Mouse (Mus musculus) adrenal gland, adult 2 months (tissue): ENCODE data around the gene Zfp36. TPM values are rescaled to one million over a fixed set of nuclear protein-coding genes. Genes with fewer than 3 reads are reported as not detected.

Experiments
- DNase-seq: peaks from one replicate; pipeline ENCODE4 v3.0.0; 2021
- polyA plus RNA-seq: library from polyadenylated mRNA; depleted of rRNA; stranded (reverse); fragments of >200 nt; gene quantifications from 2 replicates; pipeline ENCODE4 v1.2.3, GENCODE M21; 2012
- total RNA-seq, 2 experiments: library from RNA; stranded (reverse); gene quantifications; 2 replicates each; pipeline ENCODE4 v1.2.3; 2021

Zfp36 gene
- total and polyA plus RNA-seq, 3 experiments, result 16.3 to 25.9 (median 19.4) TPM

DNA sequence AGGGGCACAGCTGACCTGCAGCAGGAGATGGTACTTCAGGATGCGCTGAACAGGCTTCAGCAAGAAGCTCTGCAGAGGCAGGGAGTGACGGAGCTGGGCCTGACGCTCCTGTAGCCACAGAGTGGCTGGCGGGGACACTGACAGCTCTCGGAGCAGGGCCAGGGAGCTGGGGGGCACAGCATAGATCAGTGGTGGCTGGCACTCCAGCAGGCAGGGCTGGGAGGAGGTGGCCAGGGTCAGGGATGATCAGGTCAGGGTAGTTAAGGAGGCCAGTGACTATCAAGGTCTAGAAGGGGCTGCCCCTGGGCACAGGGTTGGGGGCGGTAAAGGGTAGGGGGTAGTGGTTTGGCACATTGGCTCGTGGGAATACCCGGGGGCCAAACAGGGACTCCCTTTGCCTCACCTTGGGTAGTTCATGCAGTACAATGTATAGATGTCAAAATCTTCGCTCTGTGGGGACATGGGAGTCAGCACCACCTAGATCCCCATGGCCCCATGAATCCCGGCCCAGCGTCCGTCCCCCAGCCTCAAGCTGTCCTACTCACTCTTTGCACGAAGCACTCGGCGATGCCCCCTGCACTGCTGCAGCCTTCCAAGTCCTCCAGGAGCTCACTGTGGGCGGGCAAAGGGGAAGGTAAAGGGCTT lies 11.7 kb downstream of the Zfp36 start:
- no peak for DNase-seq

DNA sequence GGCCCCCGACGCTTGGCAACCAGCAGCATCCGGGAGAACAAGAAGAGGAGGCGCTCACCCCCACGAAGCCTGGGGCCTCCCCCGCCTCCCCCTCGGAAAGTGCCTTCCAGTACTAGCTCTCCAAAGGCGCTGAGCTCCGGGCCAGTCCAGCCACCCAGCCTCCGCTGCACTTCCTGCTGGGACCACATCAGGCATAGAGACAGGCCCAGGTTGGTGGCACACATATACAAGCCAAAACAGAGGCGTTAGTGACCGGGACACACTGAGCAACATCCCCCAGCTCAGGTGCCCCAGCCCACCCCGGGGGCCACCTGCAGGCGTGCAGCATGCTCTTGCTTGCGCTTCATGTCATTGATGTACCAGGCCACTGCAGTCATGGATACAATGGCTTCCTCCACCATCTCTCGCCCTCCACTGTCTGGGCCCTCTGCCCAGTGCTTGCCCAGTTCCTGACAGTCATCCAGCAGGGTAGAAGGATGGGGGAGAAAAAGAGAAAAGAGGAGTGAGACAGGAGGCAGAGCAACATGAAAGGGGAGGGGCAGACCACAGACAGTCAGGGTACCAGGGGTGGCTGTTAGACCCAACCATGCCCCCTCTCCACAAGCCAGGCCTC lies 12.3 kb downstream of the Zfp36 start:
- DNase-seq, result no peak

DNA sequence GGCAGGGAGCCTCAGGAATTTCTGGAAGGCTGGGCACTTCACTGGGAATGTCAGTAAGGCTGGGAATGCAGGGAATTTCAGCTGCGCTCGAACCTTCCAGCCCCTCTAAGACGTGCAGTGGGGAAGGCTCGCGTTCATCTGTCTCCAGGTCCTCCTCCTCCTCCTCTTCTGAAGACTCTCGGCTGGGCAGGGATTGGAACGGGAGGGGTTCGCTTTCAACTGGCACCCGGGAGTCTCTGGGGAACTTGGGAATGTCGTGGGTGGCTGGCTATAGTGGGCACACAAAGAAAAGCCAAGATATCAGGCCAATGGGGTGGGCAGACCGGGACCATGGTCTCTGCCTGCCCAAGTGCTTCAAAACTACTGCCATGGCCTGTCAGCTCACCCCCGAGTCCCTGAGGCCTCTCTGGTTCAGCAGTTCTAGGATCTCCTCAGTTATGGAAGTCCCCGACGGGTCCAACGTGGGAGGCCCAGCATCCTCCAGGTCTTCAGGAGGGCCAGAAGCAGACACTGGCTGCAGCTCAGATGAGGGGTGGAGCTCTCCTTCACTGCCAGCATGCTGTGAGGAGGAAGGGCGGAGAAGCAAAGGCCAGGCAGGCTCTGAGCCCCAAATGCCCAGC lies 17.5 kb downstream of the Zfp36 start:
- DNase-seq, result no peak

DNA sequence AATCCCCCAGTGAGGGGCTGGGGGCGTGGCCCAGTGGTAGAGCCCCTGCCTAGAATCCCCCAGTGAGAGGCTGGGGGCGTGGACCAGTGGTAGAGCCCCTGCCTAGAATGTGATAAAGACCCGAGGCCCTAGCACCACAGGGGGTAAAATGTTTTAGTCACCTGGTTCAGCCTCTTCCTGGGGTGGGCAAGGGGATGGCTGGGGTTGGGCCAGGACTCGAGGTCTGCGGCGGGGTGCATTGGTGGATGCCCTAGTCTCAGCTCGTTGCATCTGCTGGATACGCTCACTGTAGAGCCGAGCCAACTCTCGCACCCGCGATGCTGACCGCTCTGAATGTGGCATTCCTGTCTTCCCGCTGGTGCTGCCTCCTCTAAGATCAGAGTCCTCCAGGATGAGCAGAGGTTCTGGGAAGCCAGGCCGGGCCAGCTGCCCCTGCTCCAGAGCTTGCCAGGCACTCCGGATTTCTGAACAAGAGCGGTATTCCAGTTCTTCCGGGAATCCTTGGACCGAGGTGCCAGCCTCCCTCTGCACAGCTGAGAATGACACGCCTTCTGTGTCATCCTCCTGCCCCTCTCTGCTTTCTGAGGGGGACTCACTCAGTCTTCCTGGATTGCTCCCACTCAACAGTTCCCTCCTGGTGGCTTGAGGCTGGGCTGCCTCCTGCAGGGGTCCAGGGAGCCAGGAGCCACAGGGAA lies 18.3 kb downstream of the Zfp36 start:
- DNase-seq, result no peak

DNA sequence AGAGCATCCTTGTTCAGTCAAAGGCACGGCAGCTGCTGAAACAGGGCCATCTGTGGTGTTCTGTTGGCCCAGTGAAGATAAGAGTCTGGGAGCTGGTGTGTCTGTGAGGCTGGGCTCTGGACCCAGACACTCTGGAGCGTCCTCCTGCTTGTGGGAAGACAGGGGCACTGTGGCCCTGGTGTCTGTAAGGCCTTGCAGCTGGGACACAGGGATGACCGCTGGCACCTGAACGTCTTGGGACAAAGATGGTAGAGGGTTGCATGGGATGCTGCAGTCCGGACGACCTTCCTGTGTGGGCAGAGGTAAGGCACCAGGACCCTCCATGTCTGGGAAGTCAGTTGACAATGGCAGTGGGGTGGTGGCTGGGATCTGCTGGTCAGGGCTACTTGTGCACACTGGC lies 19.8 kb downstream of the Zfp36 start:
- no peak for DNase-seq

DNA sequence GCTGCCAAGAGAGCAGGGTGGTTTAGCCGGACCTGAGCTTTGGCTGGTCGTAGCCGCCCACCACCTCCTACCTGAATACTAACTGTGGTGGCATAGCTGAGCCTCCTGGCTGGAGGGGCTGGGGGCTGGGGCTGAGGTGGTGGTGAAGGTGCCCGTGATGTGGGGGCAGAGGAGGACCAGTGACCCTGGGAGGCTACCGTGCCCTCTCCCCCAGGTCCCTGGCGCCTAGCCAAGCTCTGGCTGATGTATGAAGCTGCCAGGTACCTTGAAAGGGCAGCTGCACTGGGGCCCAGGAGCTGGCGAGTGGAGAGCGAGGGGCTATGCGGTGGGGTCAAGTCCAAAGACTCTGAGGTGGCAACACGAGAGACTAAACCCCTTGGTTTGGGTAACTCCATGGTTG lies 20.2 kb downstream of the Zfp36 start:
- no peak for DNase-seq

DNA sequence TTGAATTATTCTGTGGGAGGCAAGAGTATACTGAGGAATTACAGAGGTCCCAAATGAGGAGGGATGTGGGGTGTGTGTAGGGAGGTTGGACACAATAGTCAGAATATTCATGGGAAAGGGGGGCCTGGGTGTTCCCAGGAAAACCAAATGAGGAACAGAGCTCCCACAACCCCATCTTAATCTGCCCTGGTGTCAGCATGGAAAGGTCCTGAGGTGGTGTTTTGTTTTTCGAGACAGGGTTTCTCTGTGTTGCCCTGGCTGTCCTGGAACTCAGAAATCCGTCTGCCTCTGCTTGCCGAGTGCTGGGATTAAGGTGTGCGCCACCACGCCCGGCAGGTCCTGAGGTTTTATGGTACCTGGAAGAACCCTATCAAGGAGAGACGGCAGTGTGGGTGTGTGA lies 21.6 kb downstream of the Zfp36 start:
- DNase-seq, result no peak

DNA sequence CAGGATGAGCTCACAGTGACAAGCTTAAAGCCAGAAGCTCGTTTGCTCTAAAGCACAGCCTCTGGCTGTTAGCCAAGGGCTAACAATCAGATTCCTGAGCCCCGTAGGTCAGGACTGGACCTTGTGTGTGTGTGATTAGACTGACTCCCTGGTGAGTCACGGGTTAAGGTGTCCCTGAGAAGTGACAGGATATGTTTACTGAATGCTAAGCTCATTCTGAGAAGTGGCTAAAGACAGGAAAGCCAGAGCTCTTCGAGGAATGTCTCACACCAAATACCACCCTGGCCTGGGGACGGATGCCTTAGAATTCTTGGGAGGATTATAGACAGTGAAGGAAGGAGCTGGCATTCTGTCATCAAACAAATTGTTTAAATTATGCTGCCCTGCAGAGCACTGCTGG lies 22.1 kb downstream of the Zfp36 start:
- peak; percentile 70 for DNase-seq

DNA sequence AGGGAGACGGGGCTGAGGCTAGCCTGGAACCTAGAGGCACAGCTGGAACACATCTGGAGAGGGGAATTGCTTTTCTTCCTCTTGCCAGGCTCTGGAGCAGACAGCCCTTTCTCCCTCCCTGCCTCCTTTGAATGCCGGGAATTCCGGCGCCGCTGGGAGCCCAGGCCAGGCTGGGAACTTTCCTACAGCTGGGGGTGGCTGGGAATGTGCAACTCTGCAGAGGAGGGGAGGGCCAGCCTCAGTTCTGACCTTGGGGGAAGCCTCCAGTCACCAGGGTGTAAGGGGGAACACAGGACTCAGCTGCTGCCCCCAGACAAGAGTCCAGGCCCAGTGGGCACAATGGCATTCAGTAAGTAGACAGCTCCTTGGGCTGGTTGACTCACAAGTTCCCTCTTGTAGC lies 23.1 kb downstream of the Zfp36 start:
- DNase-seq, result peak; percentile 58

DNA sequence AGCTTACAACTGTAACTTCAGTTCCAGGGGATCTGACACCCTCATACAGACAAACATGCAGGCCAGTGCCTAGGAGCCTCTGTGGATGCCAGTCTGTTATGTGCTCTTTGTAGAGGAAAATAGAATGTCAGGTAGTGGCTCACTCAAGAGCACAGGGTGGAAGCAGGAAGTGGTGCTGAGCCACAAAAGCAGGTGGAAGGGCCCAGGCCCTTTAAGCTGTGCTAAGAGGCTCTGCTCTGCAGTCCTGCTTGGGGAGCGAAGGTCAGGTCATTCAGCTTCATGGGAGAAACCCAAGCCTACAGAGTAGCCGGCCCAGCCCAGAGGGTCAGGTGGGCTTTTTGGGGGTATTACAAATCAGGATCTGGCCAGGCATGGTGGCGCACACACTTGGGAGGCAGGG lies 24.8 kb downstream of the Zfp36 start:
- no peak for DNase-seq

DNA sequence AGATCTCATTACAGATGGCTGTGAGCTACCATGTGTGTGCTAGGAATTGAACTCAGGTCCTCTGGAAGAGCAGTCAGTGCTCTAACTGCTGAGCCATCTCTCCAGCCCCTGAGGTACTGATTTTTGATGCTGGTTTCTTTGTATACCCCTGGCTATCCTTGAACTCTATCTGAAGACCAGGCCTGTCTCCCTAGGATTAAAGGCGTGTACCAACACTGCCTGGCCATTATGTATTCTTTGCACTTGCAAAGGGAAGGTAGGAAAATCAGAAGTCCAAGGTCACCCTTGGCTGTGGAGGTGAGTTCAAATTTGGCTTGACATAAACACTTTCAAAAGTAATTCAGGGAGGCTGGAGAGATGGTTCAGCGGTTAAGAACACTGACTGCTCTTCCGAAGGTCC lies 25.5 kb downstream of the Zfp36 start:
- DNase-seq, result no peak

DNA sequence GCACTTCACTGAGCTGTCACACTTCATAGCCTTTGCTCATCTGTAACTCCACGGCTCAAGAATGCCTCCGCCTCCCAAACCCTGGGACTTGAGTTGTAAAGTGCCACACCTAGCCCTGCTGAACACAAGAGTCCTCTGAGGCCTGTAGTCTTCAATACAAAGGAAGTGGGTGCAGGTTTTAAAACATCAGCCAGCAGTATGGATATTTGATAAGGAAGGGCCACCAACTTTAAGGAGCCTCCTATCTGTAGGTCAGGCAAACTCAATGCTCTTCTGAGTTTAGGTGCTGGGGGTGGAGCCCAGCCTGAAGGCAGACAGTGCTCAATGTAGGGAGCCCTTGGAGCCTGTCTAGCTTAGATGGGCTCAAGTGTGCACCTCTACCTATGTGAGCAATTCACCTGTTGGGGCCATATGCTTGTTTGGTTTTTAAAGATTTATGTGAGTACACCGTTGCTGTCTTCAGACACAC lies 25.9 kb downstream of the Zfp36 start:
- no peak for DNase-seq

DNA sequence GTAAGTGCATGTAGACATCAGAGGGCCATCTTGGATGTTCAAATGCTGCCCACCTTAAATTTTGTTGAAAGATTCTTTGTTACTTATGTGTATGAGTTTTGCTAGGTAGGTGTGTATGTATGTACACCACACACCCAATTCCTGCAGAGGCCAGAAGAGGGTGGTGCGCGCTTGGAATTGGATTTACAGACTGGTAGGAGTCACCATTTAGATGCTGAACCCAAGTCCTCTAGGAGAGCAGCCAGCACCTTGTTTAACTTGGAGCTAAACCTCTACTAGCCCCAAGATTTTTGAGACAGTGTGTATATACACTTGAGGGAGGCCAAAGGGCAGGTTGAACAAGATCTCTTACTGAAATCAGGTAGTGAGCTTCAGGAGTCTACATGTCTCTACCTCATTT lies 26.8 kb downstream of the Zfp36 start:
- DNase-seq, result no peak

DNA sequence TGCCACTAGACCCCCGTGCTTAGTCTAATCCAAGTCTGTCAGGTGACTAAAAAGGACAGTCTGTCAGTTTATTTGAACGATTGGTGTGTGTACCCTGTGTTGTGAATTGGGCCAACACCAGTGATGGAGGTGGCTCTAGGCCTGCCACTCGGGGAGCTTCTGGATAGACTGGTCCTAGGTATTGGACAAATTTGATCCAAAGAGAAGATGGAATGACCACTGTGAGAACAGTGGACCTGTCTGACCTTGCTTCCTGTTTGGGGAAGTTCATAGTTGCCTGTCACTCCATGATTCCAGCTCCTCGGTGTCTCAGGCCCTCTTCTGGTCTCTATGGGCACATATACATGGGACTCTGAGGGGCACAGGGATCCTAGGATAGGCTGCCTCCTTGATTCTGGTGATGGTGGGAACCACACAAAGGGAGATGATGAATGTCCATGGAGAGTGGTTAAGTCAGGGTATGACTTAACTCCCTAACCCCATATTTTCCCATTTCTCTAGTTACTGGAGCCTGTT lies 28.3 kb downstream of the Zfp36 start:
- DNase-seq, result no peak

DNA sequence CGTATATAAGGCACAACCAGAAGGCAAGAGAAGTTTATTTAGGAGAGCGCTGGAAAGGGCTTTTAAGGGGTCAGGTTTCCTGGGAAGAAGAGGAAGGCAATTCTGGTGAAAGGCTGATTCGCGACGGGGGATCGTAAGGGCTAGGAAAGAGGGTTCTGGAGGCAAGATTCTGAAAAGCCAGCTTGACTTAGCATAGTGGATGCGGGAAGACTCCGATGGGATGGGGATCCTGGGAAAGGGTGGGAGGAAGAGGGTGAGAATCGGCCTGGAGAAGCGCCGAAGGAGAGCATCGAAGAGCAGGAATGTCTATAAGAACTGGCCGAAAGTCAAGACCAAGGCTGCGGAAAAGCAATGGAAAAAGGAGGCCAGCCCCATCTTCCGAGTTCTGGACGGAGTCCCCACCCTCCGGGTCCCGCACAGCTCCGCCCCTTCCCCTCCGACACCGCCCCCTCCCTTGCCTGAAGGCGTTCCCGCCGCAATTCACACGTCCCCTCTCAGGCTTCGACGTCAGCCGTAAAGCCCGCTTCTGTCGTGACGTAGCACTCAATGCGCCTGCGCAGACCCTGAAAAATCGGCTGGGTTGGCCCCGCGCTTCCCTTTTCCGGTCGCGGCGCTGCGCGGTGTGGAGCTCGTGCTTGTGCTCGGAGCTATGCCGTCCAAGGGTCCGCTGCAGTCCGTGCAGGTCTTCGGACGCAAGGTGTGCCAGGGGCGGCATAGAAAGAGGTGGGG lies 29.7 kb downstream of the Zfp36 start, which contains the start of gene Rps16:
Gene Rps16 (plus strand): TSS at position 498 of the 729 bp plus-strand sequence.
- DNase-seq, result peak; percentile 99

DNA sequence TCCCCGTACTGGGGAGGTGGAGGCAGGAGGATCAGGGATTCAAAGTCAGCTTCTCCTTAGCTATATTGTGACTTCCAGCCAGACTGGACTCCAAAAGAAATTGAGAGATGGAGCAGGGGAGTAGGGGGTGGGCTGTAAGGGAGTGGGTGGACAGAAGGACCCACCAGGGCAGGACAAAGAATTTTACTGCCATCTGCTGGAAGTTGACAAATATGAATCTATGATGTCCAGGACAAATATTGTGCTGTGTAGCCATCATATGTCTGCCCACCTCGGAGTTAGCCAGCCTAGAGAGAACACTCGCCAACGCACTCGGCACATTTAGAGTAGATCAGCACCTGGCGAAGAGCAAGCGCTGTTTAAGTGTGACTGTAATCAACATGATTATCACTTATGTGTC lies 31.5 kb downstream of the Zfp36 start:
- DNase-seq, result no peak

DNA sequence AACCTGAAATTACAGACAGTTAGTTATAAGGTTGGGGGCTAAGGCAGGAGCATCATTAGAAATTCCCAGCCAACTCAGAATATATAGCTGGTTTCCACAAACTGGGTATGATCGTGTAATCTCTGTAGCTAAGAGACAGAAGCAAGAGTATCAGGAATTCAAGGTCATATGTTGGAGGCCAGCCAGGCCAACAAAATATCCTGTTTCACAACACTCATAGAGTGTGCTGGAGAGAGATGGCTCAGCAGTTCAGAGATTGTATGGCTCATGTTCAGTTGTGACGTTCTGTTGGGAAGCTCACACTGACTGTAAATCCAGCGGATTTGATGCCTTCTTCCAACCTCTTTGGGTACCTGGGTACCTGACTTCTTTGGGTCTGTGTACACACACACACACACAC lies 32.3 kb downstream of the Zfp36 start:
- DNase-seq, result peak; percentile 83

DNA sequence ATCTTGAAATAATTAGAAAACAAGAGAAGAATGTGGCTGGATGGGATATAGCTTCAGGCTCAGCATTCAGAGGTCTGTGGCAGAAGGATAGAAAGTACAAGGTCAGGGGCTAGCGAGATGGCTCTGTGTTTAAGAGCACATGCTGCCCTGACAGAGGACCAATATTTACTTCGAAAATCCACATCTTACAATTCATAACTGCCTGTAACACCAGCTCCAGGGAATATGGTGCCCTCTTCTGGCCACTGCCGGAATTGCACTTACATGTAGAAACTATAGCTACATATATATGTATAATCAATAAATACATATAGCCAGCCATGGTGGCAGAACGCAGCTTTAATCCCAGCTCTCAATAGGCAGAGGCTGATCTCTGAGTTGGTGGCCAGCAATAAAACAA lies 35.4 kb downstream of the Zfp36 start:
- DNase-seq, result no peak

DNA sequence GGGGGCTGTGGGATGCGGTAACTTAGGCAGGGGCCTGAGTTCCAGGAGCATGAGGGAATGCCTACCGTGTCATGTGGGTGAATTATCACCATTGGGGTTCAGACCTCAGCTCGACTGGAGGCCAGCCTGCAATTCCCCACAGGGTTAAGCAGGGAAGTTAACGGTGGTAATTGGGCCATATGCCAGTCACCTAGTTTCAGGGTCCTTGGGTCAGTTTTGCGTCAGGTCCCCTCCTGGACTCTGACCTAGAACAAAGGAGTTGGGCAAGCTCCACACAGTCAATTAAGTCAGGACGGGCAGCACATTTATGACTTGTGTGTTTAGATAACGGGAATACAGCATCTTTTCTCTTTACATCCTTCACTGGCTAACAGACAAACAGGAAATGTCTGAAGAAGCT lies 38.7 kb downstream of the Zfp36 start:
- DNase-seq, result no peak

DNA sequence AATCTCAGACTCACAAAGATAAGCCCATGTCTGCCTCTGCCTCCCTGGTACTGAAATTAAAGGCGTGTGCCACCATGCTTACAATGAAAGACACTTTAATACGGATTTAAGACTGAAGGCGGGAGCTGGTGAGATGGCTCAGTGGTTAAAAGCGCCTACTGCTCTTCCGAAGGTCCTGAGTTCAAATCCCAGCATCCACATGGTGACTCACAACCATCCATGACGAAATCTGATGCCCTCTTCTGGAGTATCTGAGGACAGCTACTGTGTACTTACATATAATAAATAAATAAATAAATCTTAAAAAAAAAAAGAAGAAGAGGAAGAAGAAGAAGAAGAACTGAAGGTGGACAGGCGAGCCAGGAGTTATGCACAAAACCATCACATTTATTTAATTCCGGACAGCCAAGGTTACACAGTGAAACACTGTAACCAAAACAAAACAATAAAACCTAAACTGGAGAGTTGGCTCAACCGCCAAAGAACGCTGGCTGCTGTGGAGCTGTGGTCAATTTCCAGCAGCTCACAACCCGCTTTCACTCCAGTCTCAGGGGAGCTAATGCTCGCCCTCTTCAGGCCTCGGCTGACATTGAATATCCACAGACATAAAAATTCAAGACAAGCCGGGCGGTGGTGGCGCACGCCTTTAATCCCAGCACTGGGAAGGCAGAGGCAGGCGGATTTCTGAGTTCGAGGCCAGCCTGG lies 40.7 kb downstream of the Zfp36 start:
- peak; percentile 74 for DNase-seq
